Mouse (Mus musculus) T-helper 17 cell (primary cell): ENCODE measurements around the gene Gm21854.
"Not testable (repeated sequence)": the region's sequence is repeated elsewhere in the genome, so short reads cannot be mapped to it uniquely, and the experiment has no call there.

Experiments used
- in situ Hi-C, 2 experiments: fragments of 300-600 bp; cut with MboI, MseI; formaldehyde crosslinking; loops; 1 replicate in 1 of 2; 2 replicates in 1 of 2; pipeline ENCODE4 v1.15.1; 2025; ENCODE audit warnings: high pct_unique_total_duplicates in 2 of 2

The Gm21854 gene

DNA sequence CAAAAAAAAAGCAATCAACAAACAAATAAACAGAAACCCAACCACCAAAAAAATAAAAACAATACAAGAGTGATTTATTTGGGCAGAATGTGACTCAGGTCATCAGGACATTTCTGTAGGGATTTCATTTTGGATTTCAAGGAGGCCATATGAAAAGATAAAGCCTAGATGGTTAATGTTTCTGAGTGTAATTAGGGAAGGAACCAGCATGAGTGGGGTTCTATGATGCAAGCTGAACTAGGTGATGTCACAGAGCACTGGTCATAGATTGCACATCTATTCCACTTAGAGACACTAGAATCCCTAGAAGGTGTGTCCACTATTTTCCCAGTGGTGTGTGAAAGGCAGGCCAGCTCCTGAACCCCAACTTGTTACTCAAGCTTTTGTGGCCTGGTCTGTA lies at the start of gene Gm21854:
TSS of gene Gm21854 (plus strand) at position 301 of the 400 bp plus-strand sequence.
- in situ Hi-C loops = not testable (repeated sequence)
